Mouse (Mus musculus): ENCODE measurements around the gene Ccdc162.

DNA sequence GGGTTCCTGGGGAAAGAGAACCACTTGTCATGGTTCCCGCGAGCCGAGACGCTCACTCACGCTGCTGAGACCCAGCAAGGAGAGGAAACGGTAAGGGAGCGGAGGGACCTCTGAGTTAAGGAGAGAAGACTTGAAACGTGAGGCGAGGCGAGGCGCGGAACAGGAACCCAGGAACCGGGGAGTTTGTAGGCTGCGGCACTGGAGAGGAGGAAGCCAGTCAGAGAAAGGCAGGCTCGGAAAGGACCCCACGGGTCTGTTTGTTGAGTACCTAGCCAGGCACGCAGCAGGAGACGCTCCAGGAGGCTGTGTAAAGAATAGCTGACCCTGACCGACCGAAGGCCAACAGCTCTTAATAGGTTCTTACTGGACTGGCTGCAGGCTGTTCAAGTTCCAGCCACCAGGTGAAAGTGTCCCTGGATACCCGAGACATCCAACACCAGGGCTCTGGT is 31.9 kb downstream of the Ccdc162 start:
- no peak for TF ChIP-seq POLR2A (IDR thresholded peaks at IDR 0.05; ENCODE audit: borderline replicate concordance, control insufficient read depth, low read depth, low read length)
- TF ChIP-seq CTCF (IDR thresholded peaks at IDR 0.05; ENCODE audit: control insufficient read depth, insufficient read depth, low read length), result no peak
